Mouse (Mus musculus) T-helper 2 cell (primary cell): ENCODE results near the gene 4933406M09Rik.

Experiments used
- in situ Hi-C: fragments of 300-600 bp; cut with MboI, MseI; formaldehyde crosslinking; loops from one replicate; pipeline ENCODE4 v1.15.1; 2025; ENCODE audit warnings: high pct_unique_total_duplicates

Gene 4933406M09Rik

GRCm38 (mm10) chr1:134433002-134433401, 47.3 kb downstream of the 4933406M09Rik start:
- in situ Hi-C loops, result no loop called here

GRCm38 (mm10) chr1:134433473-134433872, 47.7 kb downstream of the 4933406M09Rik start:
- in situ Hi-C loops, result no loop called here

DNA sequence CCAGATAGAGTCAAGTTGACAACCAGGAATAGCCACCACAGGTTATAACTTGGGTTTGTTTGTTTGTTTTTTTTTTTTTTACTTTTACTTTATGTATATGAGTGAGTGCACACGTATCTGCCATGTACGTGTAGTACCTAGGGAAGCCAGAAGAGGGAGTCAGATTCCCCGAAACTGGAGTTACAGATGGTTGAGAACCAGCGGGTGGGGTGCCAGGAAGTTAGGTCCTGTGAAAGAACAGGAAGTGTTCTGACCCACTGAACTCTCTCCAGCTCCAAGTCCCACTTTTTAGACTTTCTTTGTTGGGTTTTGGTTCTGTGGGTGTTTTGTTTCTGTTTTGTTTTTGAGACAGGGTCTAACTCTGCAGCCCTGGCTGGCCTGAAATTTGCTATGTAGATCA, 49.7 kb downstream of the 4933406M09Rik start:
- in situ Hi-C loops, result no loop called here

- in situ Hi-C loops, result no loop called here
Measured at GRCm38 (mm10) chr1:134440437-134440836, 54.7 kb downstream of the 4933406M09Rik start.
